Mouse (Mus musculus): ENCODE data around the gene Atpaf1. TPM values are rescaled to one million over a fixed set of nuclear protein-coding genes. Genes with fewer than 3 reads are reported as not detected.

The Atpaf1 gene
- total and polyA plus RNA-seq, 2 experiments, result 16.5 to 23.4 TPM

- no peak for DNase-seq (ENCODE audit: extremely low read depth, low read depth, low spot score)
- no peak overlapping the region for H3K9ac ChIP-seq (ENCODE audit: low read depth, low read length)
- H3K4me1 ChIP-seq (ENCODE audit: control insufficient read depth, insufficient read depth, low read length), result peaks cover 7% of the 10 kb centered on the region
- WGBS, result 97% methylated on average over 2 of the region's 2 CpGs
- peaks cover 2% of the 10 kb centered on the region; the same call in 1 of the 2 replicates for H3K79me2 ChIP-seq (ENCODE audit: control insufficient read depth, insufficient read depth, low read length)
- no peak overlapping the region for H3K4me3 ChIP-seq (ENCODE audit: insufficient read depth, low read depth, low read length)
- H3K27me3 ChIP-seq (ENCODE audit: control insufficient read depth, insufficient read depth, low read length), result no peaks in the 10 kb centered on the region
- no peak for TF ChIP-seq CTCF (IDR thresholded peaks at IDR 0.05; ENCODE audit: low read depth, low read length)
- no peak for TF ChIP-seq POLR2A (IDR thresholded peaks at IDR 0.05; ENCODE audit: extremely low read depth, insufficient read depth, low read length)
- peaks cover 31% of the 10 kb centered on the region for H3K36me3 ChIP-seq (ENCODE audit: control insufficient read depth, insufficient read depth, low read length)
- no peak overlapping the region for H3K27ac ChIP-seq (replicated peaks; ENCODE audit: insufficient read depth, low read depth, low read length)
Measured at GRCm38 (mm10) chr4:115850111-115850510, 65.5 kb downstream of the Atpaf1 start.

- H3K36me3 ChIP-seq (ENCODE audit: control insufficient read depth, insufficient read depth, low read length), result peaks cover 31% of the 10 kb centered on the region
- H3K4me1 ChIP-seq (ENCODE audit: control insufficient read depth, insufficient read depth, low read length), result peaks cover 7% of the 10 kb centered on the region
Measured at GRCm38 (mm10) chr4:115850631-115851030, 66.0 kb downstream of the Atpaf1 start.

GRCm38 (mm10) chr4:115851569-115851968 lies 67.0 kb downstream of the Atpaf1 start:
- H3K27me3 ChIP-seq (ENCODE audit: control insufficient read depth, insufficient read depth, low read length), result no peaks in the 10 kb centered on the region
- H3K79me2 ChIP-seq (ENCODE audit: control insufficient read depth, insufficient read depth, low read length), result peaks cover 2% of the 10 kb centered on the region; the same call in 1 of the 2 replicates
- no peak for DNase-seq (ENCODE audit: extremely low read depth, low read depth, low spot score)
- no peak overlapping the region for H3K9ac ChIP-seq (ENCODE audit: low read depth, low read length)
- no peak overlapping the region for H3K27ac ChIP-seq (replicated peaks; ENCODE audit: insufficient read depth, low read depth, low read length)
- H3K4me3 ChIP-seq (ENCODE audit: insufficient read depth, low read depth, low read length), result no peak overlapping the region
- WGBS, result 79% methylated on average over 6 of the region's 6 CpGs
- peaks cover 7% of the 10 kb centered on the region for H3K4me1 ChIP-seq (ENCODE audit: control insufficient read depth, insufficient read depth, low read length)
- no peak for TF ChIP-seq CTCF (IDR thresholded peaks at IDR 0.05; ENCODE audit: low read depth, low read length)
- TF ChIP-seq POLR2A (IDR thresholded peaks at IDR 0.05; ENCODE audit: extremely low read depth, insufficient read depth, low read length), result no peak
- peaks cover 30% of the 10 kb centered on the region for H3K36me3 ChIP-seq (ENCODE audit: control insufficient read depth, insufficient read depth, low read length)

More at GRCm38 (mm10) chr4:115850631-115851030, 66.0 kb downstream of the Atpaf1 start:
- H3K4me3 ChIP-seq (ENCODE audit: insufficient read depth, low read depth, low read length), result no peak overlapping the region
- no peak overlapping the region for H3K27ac ChIP-seq (replicated peaks; ENCODE audit: insufficient read depth, low read depth, low read length)
- no peaks in the 10 kb centered on the region for H3K27me3 ChIP-seq (ENCODE audit: control insufficient read depth, insufficient read depth, low read length)
- no peak overlapping the region for H3K9ac ChIP-seq (ENCODE audit: low read depth, low read length)
- DNase-seq (ENCODE audit: extremely low read depth, low read depth, low spot score), result no peak
- TF ChIP-seq CTCF (IDR thresholded peaks at IDR 0.05; ENCODE audit: low read depth, low read length) (no peak), POLR2A (IDR thresholded peaks at IDR 0.05; ENCODE audit: extremely low read depth, insufficient read depth, low read length) (no peak)
- H3K79me2 ChIP-seq (ENCODE audit: control insufficient read depth, insufficient read depth, low read length), result peaks cover 2% of the 10 kb centered on the region; the same call in 1 of the 2 replicates
- WGBS, result 42% methylated on average over 2 of the region's 2 CpGs

GRCm38 (mm10) chr4:115855100-115855499 lies 70.5 kb downstream of the Atpaf1 start:
- H3K4me1 ChIP-seq (ENCODE audit: control insufficient read depth, insufficient read depth, low read length), result no peaks in the 10 kb centered on the region

GRCm38 (mm10) chr4:115855609-115856008 lies 71.0 kb downstream of the Atpaf1 start:
- Histone ChIP-seq H3K4me3 (ENCODE audit: insufficient read depth, low read depth, low read length) (no peak overlapping the region), H3K4me1 (ENCODE audit: control insufficient read depth, insufficient read depth, low read length) (no peaks in the 10 kb centered on the region), H3K79me2 (ENCODE audit: control insufficient read depth, insufficient read depth, low read length) (0 out of 2 replicates have a peak, but pooled peaks cover 1% of the 10 kb centered on the region), H3K36me3 (ENCODE audit: control insufficient read depth, insufficient read depth, low read length) (peaks cover 26% of the 10 kb centered on the region), H3K27ac (replicated peaks; ENCODE audit: insufficient read depth, low read depth, low read length) (no peak overlapping the region), H3K27me3 (ENCODE audit: control insufficient read depth, insufficient read depth, low read length) (no peaks in the 10 kb centered on the region), H3K9ac (ENCODE audit: low read depth, low read length) (no peak overlapping the region)
- 96% methylated on average over 4 of the region's 4 CpGs for WGBS
- TF ChIP-seq CTCF (IDR thresholded peaks at IDR 0.05; ENCODE audit: low read depth, low read length) (no peak), POLR2A (IDR thresholded peaks at IDR 0.05; ENCODE audit: extremely low read depth, insufficient read depth, low read length) (no peak)
- DNase-seq (ENCODE audit: extremely low read depth, low read depth, low spot score), result no peak

More at GRCm38 (mm10) chr4:115855100-115855499, 70.5 kb downstream of the Atpaf1 start:
- Histone ChIP-seq H3K27ac (replicated peaks; ENCODE audit: insufficient read depth, low read depth, low read length) (no peak overlapping the region), H3K79me2 (ENCODE audit: control insufficient read depth, insufficient read depth, low read length) (0 out of 2 replicates have a peak, but pooled peaks cover 2% of the 10 kb centered on the region), H3K27me3 (ENCODE audit: control insufficient read depth, insufficient read depth, low read length) (no peaks in the 10 kb centered on the region), H3K9ac (ENCODE audit: low read depth, low read length) (no peak overlapping the region), H3K4me3 (ENCODE audit: insufficient read depth, low read depth, low read length) (no peak overlapping the region), H3K36me3 (ENCODE audit: control insufficient read depth, insufficient read depth, low read length) (peaks cover 30% of the 10 kb centered on the region)
- no peak for DNase-seq (ENCODE audit: extremely low read depth, low read depth, low spot score)
- TF ChIP-seq POLR2A (IDR thresholded peaks at IDR 0.05; ENCODE audit: extremely low read depth, insufficient read depth, low read length) (no peak), CTCF (IDR thresholded peaks at IDR 0.05; ENCODE audit: low read depth, low read length) (no peak)
- 90% methylated on average over 6 of the region's 6 CpGs for WGBS

GRCm38 (mm10) chr4:115856282-115856681 lies 71.7 kb downstream of the Atpaf1 start:
- no peak overlapping the region for H3K4me3 ChIP-seq (ENCODE audit: insufficient read depth, low read depth, low read length)
- 92% methylated on average over 4 of the region's 4 CpGs for WGBS
- H3K9ac ChIP-seq (ENCODE audit: low read depth, low read length), result no peak overlapping the region
- H3K79me2 ChIP-seq (ENCODE audit: control insufficient read depth, insufficient read depth, low read length), result no peaks in the 10 kb centered on the region
- DNase-seq (ENCODE audit: extremely low read depth, low read depth, low spot score), result no peak
- no peak overlapping the region for H3K27ac ChIP-seq (replicated peaks; ENCODE audit: insufficient read depth, low read depth, low read length)
- H3K27me3 ChIP-seq (ENCODE audit: control insufficient read depth, insufficient read depth, low read length), result no peaks in the 10 kb centered on the region
- TF ChIP-seq POLR2A (IDR thresholded peaks at IDR 0.05; ENCODE audit: extremely low read depth, insufficient read depth, low read length), result no peak
- TF ChIP-seq CTCF (IDR thresholded peaks at IDR 0.05; ENCODE audit: low read depth, low read length), result no peak
- peaks cover 24% of the 10 kb centered on the region for H3K36me3 ChIP-seq (ENCODE audit: control insufficient read depth, insufficient read depth, low read length)
- no peaks in the 10 kb centered on the region for H3K4me1 ChIP-seq (ENCODE audit: control insufficient read depth, insufficient read depth, low read length)

Data from liver, adult 2 months (tissue).